Mouse (Mus musculus) ES-E14 (cell line): ENCODE data around the gene Ssna1. TPM values are rescaled to one million over a fixed set of nuclear protein-coding genes. Genes with fewer than 3 reads are reported as not detected.
"Not testable (repeated sequence)": the region's sequence is repeated elsewhere in the genome, so short reads cannot be mapped to it uniquely, and the experiment has no call there.

Experiments
- DNase-seq: peaks from one replicate; pipeline ENCODE4 v3.0.0-alpha.2; 2013; ENCODE audit warnings: low read depth, low spot score
- H3K27ac ChIP-seq: 2 replicates; pipeline ENCODE4 v1.5.1; 2012; ENCODE audit warnings: low read depth, mild to moderate bottlenecking, low read length, moderate library complexity, mixed read lengths; ENCODE audit not compliant: poor library complexity, insufficient read depth, severe bottlenecking
- H3K36me3 ChIP-seq: 2 replicates; pipeline ENCODE4 v1.6.1; 2012; ENCODE audit warnings: mild to moderate bottlenecking, low read length, moderate library complexity, mixed read lengths; ENCODE audit not compliant: control insufficient read depth, poor library complexity, insufficient read depth, severe bottlenecking
- H3K4me1 ChIP-seq, 2 experiments: fragments of 150-350 bp in 1 of 2; sonication (generic) in 1 of 2; 2 replicates each; pipeline ENCODE4 v1.6.1; 2012; ENCODE audit warnings: low read length in 2 of 2, mild to moderate bottlenecking in 1 of 2, mixed read lengths in 1 of 2; ENCODE audit not compliant: control insufficient read depth in 2 of 2, insufficient read depth in 2 of 2, poor library complexity in 1 of 2
- H3K4me3 ChIP-seq, 2 experiments: fragments of 150-350 bp in 1 of 2; sonication (generic) in 1 of 2; 2 replicates each; pipeline ENCODE4 v1.5.1; 2012; ENCODE audit warnings: low read length in 2 of 2, low read depth in 1 of 2, mild to moderate bottlenecking in 1 of 2, mixed read lengths in 1 of 2; ENCODE audit not compliant: insufficient read depth in 1 of 2, poor library complexity in 1 of 2, severe bottlenecking in 1 of 2
- H3K9ac ChIP-seq: 2 replicates; pipeline ENCODE4 v1.6.1; 2012; ENCODE audit warnings: low read depth, mild to moderate bottlenecking, low read length, mixed read lengths; ENCODE audit not compliant: poor library complexity, insufficient read depth, severe bottlenecking
- H3K9me3 ChIP-seq: fragments of 150-350 bp; sonication (generic); 2 replicates; pipeline ENCODE4 v1.6.1; 2012; ENCODE audit warnings: low read depth, mild to moderate bottlenecking, low read length; ENCODE audit not compliant: control insufficient read depth, insufficient read depth
- CHD2 ChIP-seq: IDR thresholded peaks from 2 replicates; pipeline ENCODE4 v1.6.1; 2014; ENCODE audit warnings: mild to moderate bottlenecking, low read depth, low read length, inconsistent platforms
- HCFC1 ChIP-seq: IDR thresholded peaks from 2 replicates; pipeline ENCODE4 v1.6.1; 2012; ENCODE audit warnings: low read length, inconsistent platforms, borderline replicate concordance; ENCODE audit not compliant: insufficient read depth
- MAFK ChIP-seq: IDR thresholded peaks from 2 replicates; pipeline ENCODE4 v1.6.1; 2014; ENCODE audit warnings: mild to moderate bottlenecking, low read depth, low read length, inconsistent platforms; ENCODE audit not compliant: insufficient read depth
- ZC3H11A ChIP-seq: IDR thresholded peaks from 2 replicates; pipeline ENCODE4 v1.6.1; 2012; ENCODE audit warnings: low read depth, mild to moderate bottlenecking, inconsistent platforms, low read length, borderline replicate concordance
- ZNF384 ChIP-seq: IDR thresholded peaks from 2 replicates; pipeline ENCODE4 v1.6.1; 2012; ENCODE audit warnings: low read depth, low read length, inconsistent platforms
- in situ Hi-C, 2 experiments: fragments of 600-800 bp; cut with MboI; formaldehyde crosslinking; loops; one replicate each; pipeline ENCODE4 v1.15.1; 2025; ENCODE audit warnings: low sequenced_read_pairs in 2 of 2, inconsistent platforms in 1 of 2; ENCODE audit not compliant: unreplicated experiment in 2 of 2
- total RNA-seq: library from RNA; depleted of rRNA; stranded (reverse); fragments of 300-350 nt; gene quantifications from 2 replicates; pipeline ENCODE4 v1.2.3, GENCODE M21; 2012

Ssna1 gene
- total RNA-seq, 1 experiment = 70.6 TPM

GRCm38 (mm10) chr2:25261870-25262269, 10.4 kb downstream of the Ssna1 start:
- peak overlapping the region; percentile 71; the same call in 1 of the 2 replicates for H3K9ac ChIP-seq
- H3K4me1 ChIP-seq = peaks cover 0 to 8% of the 10 kb centered on the region in 2 experiments; a peak in 1 of 4 replicates
- TF ChIP-seq ZC3H11A (no peak), MAFK (no peak), HCFC1 (no peak)
- no peak for DNase-seq
- H3K36me3 ChIP-seq = peaks cover 2% of the 10 kb centered on the region; the same call in 1 of the 2 replicates
- in situ Hi-C loops = no loop called here
- H3K4me3 ChIP-seq = peak overlapping the region; percentile 53 to 78
- no peaks in the 10 kb centered on the region for H3K9me3 ChIP-seq
- peak overlapping the region; percentile 49; the same call in 1 of the 2 replicates for H3K27ac ChIP-seq

- in situ Hi-C loops = no loop called here
- H3K36me3 ChIP-seq = no peaks in the 10 kb centered on the region
- no peak overlapping the region; the same call in 1 of the 2 replicates for H3K9ac ChIP-seq
- H3K9me3 ChIP-seq = no peaks in the 10 kb centered on the region
- TF ChIP-seq ZC3H11A = peak; percentile 39; the same call in 1 of the 2 replicates
- TF ChIP-seq CHD2 = no peak
- TF ChIP-seq ZNF384 = no peak
- no peak overlapping the region for H3K4me3 ChIP-seq
- H3K4me1 ChIP-seq = peaks cover under 1 to 2% of the 10 kb centered on the region in 2 experiments; a peak in 2 of 4 replicates
- DNase-seq = no peak
- no peak overlapping the region for H3K27ac ChIP-seq
Observed at GRCm38 (mm10) chr2:25258887-25259286, 13.4 kb downstream of the Ssna1 start.

- H3K4me3 ChIP-seq, in situ Hi-C loops, H3K9ac ChIP-seq, H3K36me3 ChIP-seq, DNase-seq, H3K27ac ChIP-seq, H3K4me1 ChIP-seq, H3K9me3 ChIP-seq: not testable (repeated sequence)
Observed at GRCm38 (mm10) chr2:25257250-25257649, 15.0 kb downstream of the Ssna1 start.

GRCm38 (mm10) chr2:25256443-25257109, 15.7 kb downstream of the Ssna1 start:
- H3K9me3 ChIP-seq, in situ Hi-C loops, H3K9ac ChIP-seq, H3K4me1 ChIP-seq, H3K27ac ChIP-seq: not testable (repeated sequence)
- TF ChIP-seq ZNF384 = peak; percentile 93
- H3K36me3 ChIP-seq = peaks cover 12% of the 10 kb centered on the region
- peak overlapping the region; percentile 21 to 89; a peak in 3 of 4 replicates for H3K4me3 ChIP-seq
- DNase-seq = peak; percentile 69

- Histone ChIP-seq H3K4me1 (peaks cover 0 to 2% of the 10 kb centered on the region in 2 experiments; a peak in 1 of 4 replicates), H3K27ac (peak within 1 kb of the TSS; percentile 32), H3K9me3 (no peaks in the 10 kb centered on the region), H3K9ac (peak within 1 kb of the TSS; percentile 87), H3K36me3 (peaks cover 20% of the 10 kb centered on the region), H3K4me3 (peak within 1 kb of the TSS; percentile 83 to 89)
- DNase-seq = peak; percentile 88
- TF ChIP-seq ZC3H11A (peak; percentile 10; the same call in 1 of the 2 replicates), ZNF384 (no peak; the same call in 1 of the 2 replicates), MAFK (no peak), HCFC1 (peak; percentile 85), CHD2 (peak; percentile 52; the same call in 1 of the 2 replicates)
- in situ Hi-C loops = no loop called here
Observed at GRCm38 (mm10) chr2:25255284-25255779, 16.9 kb downstream of the Ssna1 start, which contains the start of gene Tmem203. TSS of gene Tmem203 (plus strand) at chr2:25255439.
